Mouse (Mus musculus): ENCODE measurements around the gene Tnfrsf4. TPM values are rescaled to one million over a fixed set of nuclear protein-coding genes. Genes with fewer than 3 reads are reported as not detected.
A peak's percentile ranks its signal among the peaks of the same experiment; 100 is the strongest.

The Tnfrsf4 gene
- polyA plus RNA-seq, 1 experiment: 1.7 TPM

- no peak overlapping the region for H3K4me3 ChIP-seq (ENCODE audit: insufficient read depth, low read length)
- no peak overlapping the region for H3K27ac ChIP-seq (ENCODE audit: insufficient read depth, low read depth, low read length)
- H3K4me1 ChIP-seq (ENCODE audit: control insufficient read depth, insufficient read depth, low read length): peaks cover 7% of the 10 kb centered on the region
- no peak for TF ChIP-seq CTCF (IDR thresholded peaks at IDR 0.05; ENCODE audit: low read depth, low read length)
- no peak for TF ChIP-seq POLR2A (IDR thresholded peaks at IDR 0.05; ENCODE audit: borderline replicate concordance, low read depth, low read length)
These were observed 10.5 kb downstream of the Tnfrsf4 start for GRCm38 (mm10) chr4:156024184-156024583.

DNA sequence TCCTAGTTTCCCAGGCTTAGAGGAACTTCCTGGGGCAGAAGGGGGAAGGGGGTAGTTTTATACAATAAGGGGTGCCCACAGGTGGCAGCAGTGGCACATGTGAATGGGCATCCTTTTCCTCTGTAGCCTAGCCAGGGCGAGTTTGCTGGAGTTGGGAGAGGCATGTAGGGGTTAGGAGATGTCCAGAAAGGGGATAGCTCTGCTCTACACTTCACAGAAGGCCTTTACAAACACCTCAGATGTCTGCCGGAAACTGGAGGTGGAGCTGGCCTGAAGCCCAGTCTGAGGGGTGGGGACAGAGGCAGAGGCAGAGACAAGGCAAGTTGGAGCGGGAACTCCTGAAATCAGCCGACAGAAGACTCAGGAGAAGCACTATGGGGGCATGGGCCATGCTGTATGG is 12.4 kb downstream of the Tnfrsf4 start, which contains the start of gene Tnfrsf18:
TSS of gene Tnfrsf18 (plus strand) at position 152 of the 400 bp plus-strand sequence.
- H3K4me3 ChIP-seq (ENCODE audit: insufficient read depth, low read length): no peak within 1 kb of the TSS
- H3K4me1 ChIP-seq (ENCODE audit: control insufficient read depth, insufficient read depth, low read length): peaks cover 7% of the 10 kb centered on the region
- H3K27ac ChIP-seq (ENCODE audit: insufficient read depth, low read depth, low read length): no peak within 1 kb of the TSS
- no peak for TF ChIP-seq CTCF (IDR thresholded peaks at IDR 0.05; ENCODE audit: low read depth, low read length)
- TF ChIP-seq POLR2A (IDR thresholded peaks at IDR 0.05; ENCODE audit: borderline replicate concordance, low read depth, low read length): no peak

- peaks cover 27% of the 10 kb centered on the region for H3K4me1 ChIP-seq (ENCODE audit: control insufficient read depth, insufficient read depth, low read length)
- no peak overlapping the region for H3K27ac ChIP-seq (ENCODE audit: insufficient read depth, low read depth, low read length)
- TF ChIP-seq POLR2A (IDR thresholded peaks at IDR 0.05; ENCODE audit: borderline replicate concordance, low read depth, low read length): no peak
- no peak for TF ChIP-seq CTCF (IDR thresholded peaks at IDR 0.05; ENCODE audit: low read depth, low read length)
- no peak overlapping the region for H3K4me3 ChIP-seq (ENCODE audit: insufficient read depth, low read length)
These were observed 14.9 kb downstream of the Tnfrsf4 start for GRCm38 (mm10) chr4:156028580-156028979.

DNA sequence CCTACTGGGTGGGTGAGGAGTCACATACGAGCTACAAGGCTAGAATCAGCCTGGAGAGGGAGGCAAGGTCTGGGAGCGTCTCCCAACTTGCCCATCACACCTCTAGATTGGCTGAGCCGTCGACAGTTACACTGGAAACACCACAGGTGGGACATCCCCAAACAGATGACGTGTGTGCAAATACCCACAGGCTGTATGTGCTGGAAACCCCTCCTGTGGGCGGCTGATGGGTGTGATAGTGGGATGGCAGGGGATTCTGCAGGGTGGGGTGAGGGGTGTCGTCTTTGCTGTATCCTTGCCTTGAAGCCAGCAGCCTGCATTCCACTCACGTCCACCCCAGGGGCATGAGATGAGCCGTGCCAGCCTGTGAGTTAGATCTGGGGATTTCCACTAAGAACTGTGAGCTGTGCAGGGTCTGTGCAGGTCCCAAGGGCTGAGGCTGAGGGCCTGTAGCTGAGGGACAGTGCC is 17.0 kb downstream of the Tnfrsf4 start:
- H3K4me1 ChIP-seq (ENCODE audit: control insufficient read depth, insufficient read depth, low read length): peaks cover 27% of the 10 kb centered on the region
- H3K27ac ChIP-seq (ENCODE audit: insufficient read depth, low read depth, low read length): no peak overlapping the region
- H3K4me3 ChIP-seq (ENCODE audit: insufficient read depth, low read length): no peak overlapping the region
- TF ChIP-seq CTCF (IDR thresholded peaks at IDR 0.05; ENCODE audit: low read depth, low read length) (no peak), POLR2A (IDR thresholded peaks at IDR 0.05; ENCODE audit: borderline replicate concordance, low read depth, low read length) (no peak)

GRCm38 (mm10) chr4:156031255-156031592 is 17.6 kb downstream of the Tnfrsf4 start:
- TF ChIP-seq POLR2A (IDR thresholded peaks at IDR 0.05; ENCODE audit: borderline replicate concordance, low read depth, low read length) (no peak), CTCF (IDR thresholded peaks at IDR 0.05; ENCODE audit: low read depth, low read length) (no peak)
- peaks cover 22% of the 10 kb centered on the region for H3K4me1 ChIP-seq (ENCODE audit: control insufficient read depth, insufficient read depth, low read length)
- H3K4me3 ChIP-seq (ENCODE audit: insufficient read depth, low read length): peak overlapping the region; percentile 40; the same call in 1 of the 2 replicates
- H3K27ac ChIP-seq (ENCODE audit: insufficient read depth, low read depth, low read length): peak overlapping the region; percentile 63; the same call in 1 of the 2 replicates

- Histone ChIP-seq H3K4me3 (ENCODE audit: insufficient read depth, low read length) (peak overlapping the region; percentile 40), H3K27ac (ENCODE audit: insufficient read depth, low read depth, low read length) (peak overlapping the region; percentile 63), H3K4me1 (ENCODE audit: control insufficient read depth, insufficient read depth, low read length) (peaks cover 20% of the 10 kb centered on the region)
- TF ChIP-seq POLR2A (IDR thresholded peaks at IDR 0.05; ENCODE audit: borderline replicate concordance, low read depth, low read length) (no peak), CTCF (IDR thresholded peaks at IDR 0.05; ENCODE audit: low read depth, low read length) (no peak)
These were observed 18.1 kb downstream of the Tnfrsf4 start for GRCm38 (mm10) chr4:156031593-156032391.

GRCm38 (mm10) chr4:156032856-156033255 is 19.2 kb downstream of the Tnfrsf4 start:
- no peak overlapping the region for H3K27ac ChIP-seq (ENCODE audit: insufficient read depth, low read depth, low read length)
- H3K4me3 ChIP-seq (ENCODE audit: insufficient read depth, low read length): no peak overlapping the region

DNA sequence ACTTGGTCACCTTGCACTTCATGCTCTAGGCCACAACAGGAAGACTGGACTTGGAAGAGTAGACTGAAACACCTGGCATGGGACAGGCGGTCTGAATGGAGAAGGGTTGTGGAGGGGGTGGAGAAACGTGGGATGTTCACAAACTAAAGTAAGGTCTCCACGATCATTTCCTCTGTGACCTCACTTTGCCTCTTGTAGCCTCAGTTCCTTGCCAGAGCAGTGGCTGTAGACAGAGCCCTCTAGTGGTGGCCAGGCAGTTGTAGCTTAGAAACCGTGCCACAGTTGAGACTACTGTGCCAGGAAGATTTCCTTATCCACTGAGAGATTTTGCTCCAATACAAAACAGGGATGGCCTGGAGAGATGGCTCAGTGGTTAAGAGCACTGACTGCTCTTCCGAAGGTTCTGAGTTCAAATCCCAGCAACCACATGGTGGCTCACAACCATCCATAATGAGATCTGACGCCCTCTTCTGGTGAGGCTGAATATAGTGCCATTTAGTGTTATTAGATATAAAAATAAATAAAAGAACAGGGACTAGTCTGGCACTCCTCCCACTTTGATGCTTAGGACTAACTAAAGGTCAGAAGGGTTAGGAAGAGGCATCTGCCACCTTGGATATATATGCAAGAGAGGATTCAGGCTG is 20.0 kb downstream of the Tnfrsf4 start:
- no peak for TF ChIP-seq POLR2A (IDR thresholded peaks at IDR 0.05; ENCODE audit: borderline replicate concordance, low read depth, low read length)
- peak; percentile 87 for TF ChIP-seq CTCF (IDR thresholded peaks at IDR 0.05; ENCODE audit: low read depth, low read length)
- no peak overlapping the region for H3K4me3 ChIP-seq (ENCODE audit: insufficient read depth, low read length)
- no peak overlapping the region for H3K27ac ChIP-seq (ENCODE audit: insufficient read depth, low read depth, low read length)
- peaks cover 20% of the 10 kb centered on the region for H3K4me1 ChIP-seq (ENCODE audit: control insufficient read depth, insufficient read depth, low read length)

More at GRCm38 (mm10) chr4:156032856-156033255, 19.2 kb downstream of the Tnfrsf4 start:
- TF ChIP-seq POLR2A (IDR thresholded peaks at IDR 0.05; ENCODE audit: borderline replicate concordance, low read depth, low read length): no peak
- TF ChIP-seq CTCF (IDR thresholded peaks at IDR 0.05; ENCODE audit: low read depth, low read length): no peak
- peaks cover 20% of the 10 kb centered on the region for H3K4me1 ChIP-seq (ENCODE audit: control insufficient read depth, insufficient read depth, low read length)

DNA sequence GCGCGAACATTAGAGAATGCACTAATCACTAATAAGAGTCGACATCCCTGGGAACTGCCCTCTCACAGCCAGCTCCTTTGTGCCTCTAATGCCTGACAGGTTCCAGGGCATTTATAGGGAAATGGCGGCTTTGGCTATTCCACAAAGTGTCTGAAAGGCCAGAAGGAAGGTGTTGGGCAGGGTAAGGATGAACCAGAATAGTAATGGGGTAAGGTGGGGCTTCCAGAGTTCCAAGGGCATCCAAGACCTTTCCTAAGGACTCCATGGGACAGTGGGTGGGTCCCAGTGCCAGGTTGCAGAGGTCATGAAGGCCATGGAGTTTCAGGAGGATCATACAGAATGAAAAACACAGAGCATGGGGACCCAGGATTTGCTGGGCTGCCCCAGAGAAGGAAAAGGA is 20.7 kb downstream of the Tnfrsf4 start:
- H3K27ac ChIP-seq (ENCODE audit: insufficient read depth, low read depth, low read length): no peak overlapping the region
- H3K4me3 ChIP-seq (ENCODE audit: insufficient read depth, low read length): no peak overlapping the region
- peaks cover 20% of the 10 kb centered on the region for H3K4me1 ChIP-seq (ENCODE audit: control insufficient read depth, insufficient read depth, low read length)
- TF ChIP-seq CTCF (IDR thresholded peaks at IDR 0.05; ENCODE audit: low read depth, low read length) (no peak), POLR2A (IDR thresholded peaks at IDR 0.05; ENCODE audit: borderline replicate concordance, low read depth, low read length) (no peak)

DNA sequence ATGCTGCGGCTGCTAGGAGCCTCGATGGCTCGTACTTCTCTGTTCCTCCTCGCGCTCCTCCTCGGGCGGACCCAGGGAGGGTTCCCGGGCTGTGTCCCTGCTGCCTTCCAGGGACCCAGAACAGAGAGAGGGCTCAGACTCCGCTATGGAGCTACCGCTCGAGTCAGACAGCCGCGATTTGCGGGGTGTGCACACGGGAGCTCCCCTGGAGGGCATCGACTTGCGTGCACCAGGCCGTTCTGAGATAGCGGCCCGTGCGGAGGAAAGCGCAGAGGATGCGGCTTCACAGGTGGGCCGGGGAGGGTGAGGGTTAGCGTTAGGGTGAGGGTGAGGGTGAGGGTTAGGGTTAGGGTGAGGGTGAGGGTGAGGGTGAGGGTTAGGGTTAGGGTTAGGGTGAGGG is 21.3 kb downstream of the Tnfrsf4 start:
- TF ChIP-seq CTCF (IDR thresholded peaks at IDR 0.05; ENCODE audit: low read depth, low read length) (no peak), POLR2A (IDR thresholded peaks at IDR 0.05; ENCODE audit: borderline replicate concordance, low read depth, low read length) (no peak)
- Histone ChIP-seq H3K4me1 (ENCODE audit: control insufficient read depth, insufficient read depth, low read length) (peaks cover 20% of the 10 kb centered on the region), H3K27ac (ENCODE audit: insufficient read depth, low read depth, low read length) (no peak overlapping the region), H3K4me3 (ENCODE audit: insufficient read depth, low read length) (peak overlapping the region; percentile 15; the same call in 1 of the 2 replicates)
